Mouse (Mus musculus) megakaryocyte, embryonic 14.5 days (primary cell): Measurements from ENCODE around the gene Ube2d2b.

ENCODE experiments used
- FLI1 ChIP-seq: IDR thresholded peaks from 2 replicates; pipeline ENCODE4 v1.6.1; 2012; ENCODE audit warnings: low read length, inconsistent platforms, mixed read lengths
- GATA1 ChIP-seq: IDR thresholded peaks from 3 replicates; pipeline ENCODE4 v1.6.1; 2012; ENCODE audit warnings: mixed read lengths, low read length, inconsistent platforms, borderline replicate concordance

- TF ChIP-seq FLI1 (no peak), GATA1 (no peak)
Measured at GRCm38 (mm10) chr5:107822521-107822920, 7.4 kb upstream of the Ube2d2b start.
